Mouse (Mus musculus) embryonic stem cell, embryonic (primary cell): ENCODE measurements at regions not wholly inside any gene's neighbourhood (a gene's known extent, or its start where the extent isn't known, plus 50 kb on each side); places are given as distances from the start of the nearest gene placed in this dataset.

Source experiments
- CTCF ChIA-PET, 4 experiments: fragments of 300-600 bp in 2 of 4; fragments of 350-600 bp in 2 of 4; sonication (Branson Sonifier 250); formaldehyde crosslinking; loops; one replicate each; lab custom pipeline; 2022; ENCODE audit warnings: inconsistent platforms in 2 of 4; lab: Charles Lee
- POLR2A ChIA-PET, 4 experiments: fragments of 300-600 bp in 2 of 4; fragments of 350-600 bp in 2 of 4; sonication (Branson Sonifier 250); formaldehyde crosslinking; loops; one replicate each; lab custom pipeline; 2022; ENCODE audit warnings: antibody characterized with exemption in 4 of 4, inconsistent platforms in 1 of 4; lab: Charles Lee

GRCm38 (mm10) chr3:137482546-137482945 is 138.9 kb upstream of the Ddit4l start:
- ChIA-PET POLR2A (no interaction called here), CTCF (no interaction called here)

- POLR2A ChIA-PET: no interaction called here
- CTCF ChIA-PET: no interaction called here
Observed at GRCm38 (mm10) chr3:137482971-137483370, 138.4 kb upstream of the Ddit4l start.

- ChIA-PET CTCF (no interaction called here), POLR2A (no interaction called here)
Observed at GRCm38 (mm10) chr3:137489592-137489991, 131.8 kb upstream of the Ddit4l start.

- ChIA-PET CTCF (no interaction called here), POLR2A (no interaction called here)
Observed at GRCm38 (mm10) chr3:137491508-137492019, 129.8 kb upstream of the Ddit4l start.

- CTCF ChIA-PET: no interaction called here
- POLR2A ChIA-PET: no interaction called here
Observed at GRCm38 (mm10) chr3:137498343-137498742, 123.1 kb upstream of the Ddit4l start.

- POLR2A ChIA-PET: no interaction called here
- CTCF ChIA-PET: no interaction called here
Observed at GRCm38 (mm10) chr3:137511283-137511682, 110.1 kb upstream of the Ddit4l start.

GRCm38 (mm10) chr3:137512411-137512810 is 109.0 kb upstream of the Ddit4l start:
- CTCF ChIA-PET: no interaction called here
- POLR2A ChIA-PET: no interaction called here

GRCm38 (mm10) chr3:137513026-137513425 is 108.4 kb upstream of the Ddit4l start:
- POLR2A ChIA-PET: no interaction called here

GRCm38 (mm10) chr3:137514238-137514637 is 107.2 kb upstream of the Ddit4l start:
- POLR2A ChIA-PET: no interaction called here
- CTCF ChIA-PET: no interaction called here

More at GRCm38 (mm10) chr3:137513026-137513425, 108.4 kb upstream of the Ddit4l start:
- CTCF ChIA-PET: no interaction called here

GRCm38 (mm10) chr3:137517433-137517832 is 104.0 kb upstream of the Ddit4l start:
- ChIA-PET CTCF (no interaction called here), POLR2A (no interaction called here)

- ChIA-PET POLR2A (no interaction called here), CTCF (no interaction called here)
Observed at GRCm38 (mm10) chr3:137520191-137520590, 101.2 kb upstream of the Ddit4l start.

- POLR2A ChIA-PET: no interaction called here
- CTCF ChIA-PET: no interaction called here
Observed at GRCm38 (mm10) chr3:137525606-137526575, 95.5 kb upstream of the Ddit4l start.

GRCm38 (mm10) chr3:137529592-137529960 is 91.8 kb upstream of the Ddit4l start:
- ChIA-PET CTCF (no interaction called here), POLR2A (no interaction called here)

GRCm38 (mm10) chr3:137529961-137530609 is 91.3 kb upstream of the Ddit4l start:
- ChIA-PET POLR2A (no interaction called here), CTCF (no interaction called here)

GRCm38 (mm10) chr3:137541666-137542065 is 79.7 kb upstream of the Ddit4l start:
- POLR2A ChIA-PET: no interaction called here

GRCm38 (mm10) chr3:137542343-137542742 is 79.1 kb upstream of the Ddit4l start:
- CTCF ChIA-PET: no interaction called here

More at GRCm38 (mm10) chr3:137541666-137542065, 79.7 kb upstream of the Ddit4l start:
- CTCF ChIA-PET: no interaction called here

GRCm38 (mm10) chr3:137547414-137547877 is 74.0 kb upstream of the Ddit4l start:
- ChIA-PET POLR2A (interaction anchor here in 2 of 4 experiments (0.7 to 1.4 kb wide), 3 partner anchors 23 to 596 kb away, joined by 3 to 4 read pairs (median 4); no protein-coding TSS in a partner anchor), CTCF (interaction anchor here in 1 of 4 experiments (1.2 kb wide), 1 partner anchor 205 kb away, joined by 3 read pairs; no protein-coding TSS in a partner anchor)

More at GRCm38 (mm10) chr3:137542343-137542742, 79.1 kb upstream of the Ddit4l start:
- POLR2A ChIA-PET: no interaction called here

GRCm38 (mm10) chr3:137547938-137548337 is 73.5 kb upstream of the Ddit4l start:
- POLR2A ChIA-PET: interaction anchor here in 2 of 4 experiments (0.7 to 1.4 kb wide), 3 partner anchors 22 to 596 kb away, joined by 3 to 4 read pairs (median 4); no protein-coding TSS in a partner anchor
- CTCF ChIA-PET: interaction anchor here in 1 of 4 experiments (1.2 kb wide), 1 partner anchor 205 kb away, joined by 3 read pairs; no protein-coding TSS in a partner anchor

GRCm38 (mm10) chr3:137550708-137551107 is 70.7 kb upstream of the Ddit4l start:
- POLR2A ChIA-PET: no interaction called here
- CTCF ChIA-PET: no interaction called here
